Mouse (Mus musculus): ENCODE data around the gene Acot1. TPM values are rescaled to one million over a fixed set of nuclear protein-coding genes. Genes with fewer than 3 reads are reported as not detected.

Acot1 gene
- polyA plus RNA-seq, 1 experiment from 2014 or later = 70.2 TPM

Other genes with a start within 250 kb of the Acot1 start
- gene Papln, start 245.9 kb upstream of the Acot1 start, polyA plus RNA-seq (2016; fragmentation: Nextera tagmentation; extraction: Ambion mirVana) = 0.10 and 0.26 TPM in 2 replicates
- gene Numb, start 87.6 kb upstream of the Acot1 start, polyA plus RNA-seq (2016; fragmentation: Nextera tagmentation; extraction: Ambion mirVana) = 30.8 and 31.5 TPM in 2 replicates
- gene Riox1, start 58.9 kb upstream of the Acot1 start, polyA plus RNA-seq (2016; fragmentation: Nextera tagmentation; extraction: Ambion mirVana) = 18.5 and 18.7 TPM in 2 replicates
- not detected in 2 replicates for gene Heatr4, start 24.6 kb upstream of the Acot1 start, polyA plus RNA-seq (2016; fragmentation: Nextera tagmentation; extraction: Ambion mirVana)
- gene Acot2, start 21.6 kb upstream of the Acot1 start, polyA plus RNA-seq (2016; fragmentation: Nextera tagmentation; extraction: Ambion mirVana) = 16.1 and 18.0 TPM in 2 replicates
- 0.25 and 0.59 TPM in 2 replicates for gene Acot4, start 28.9 kb downstream of the Acot1 start, polyA plus RNA-seq (2016; fragmentation: Nextera tagmentation; extraction: Ambion mirVana)
- not detected in 2 replicates for gene Gm49366, start 29.4 kb downstream of the Acot1 start, polyA plus RNA-seq (2016; fragmentation: Nextera tagmentation; extraction: Ambion mirVana)
- gene Acot3, start 42.7 kb downstream of the Acot1 start, polyA plus RNA-seq (2016; fragmentation: Nextera tagmentation; extraction: Ambion mirVana) = 0.34 and 0.61 TPM in 2 replicates
- not detected in 2 replicates for gene Acot5, start 59.8 kb downstream of the Acot1 start, polyA plus RNA-seq (2016; fragmentation: Nextera tagmentation; extraction: Ambion mirVana)
- 1.0 and 1.3 TPM in 2 replicates for gene Acot6, start 91.2 kb downstream of the Acot1 start, polyA plus RNA-seq (2016; fragmentation: Nextera tagmentation; extraction: Ambion mirVana)
- gene Dnal1, start 104.9 kb downstream of the Acot1 start, polyA plus RNA-seq (2016; fragmentation: Nextera tagmentation; extraction: Ambion mirVana) = 8.7 and 11.2 TPM in 2 replicates
- 3.8 and 4.2 TPM in 2 replicates for gene Pnma1, start 139.0 kb downstream of the Acot1 start, polyA plus RNA-seq (2016; fragmentation: Nextera tagmentation; extraction: Ambion mirVana)
- gene Elmsan1, start 209.4 kb downstream of the Acot1 start, polyA plus RNA-seq (2016; fragmentation: Nextera tagmentation; extraction: Ambion mirVana) = 7.2 and 8.0 TPM in 2 replicates